In the genomic region with DNA sequence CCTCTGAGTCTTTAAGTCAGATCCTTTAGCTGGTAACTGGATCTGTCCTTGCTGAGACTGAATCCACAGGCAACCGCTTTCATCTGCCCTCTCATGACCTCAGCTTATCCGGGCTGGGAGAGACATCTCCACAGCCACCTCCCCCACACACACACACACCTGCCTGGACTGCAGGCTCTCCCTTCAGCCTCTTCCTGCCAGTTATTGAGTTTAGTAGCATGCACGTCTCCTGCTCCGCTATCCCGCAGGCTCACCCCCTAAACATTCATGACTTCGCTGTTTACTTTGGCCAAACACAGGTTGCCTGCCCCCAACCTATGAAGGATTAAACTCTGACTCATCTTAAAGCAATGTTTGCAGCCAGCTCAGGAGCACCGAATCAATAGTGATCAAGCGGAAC, we compare ENCODE assay signal across 20 mouse cellular contexts. TPM values are rescaled to one million over a fixed set of nuclear protein-coding genes. Genes with fewer than 3 reads are reported as not detected.
DNase-seq lines count a peak whose midpoint lies in the region; ATAC-seq and TF ChIP-seq lines count a peak whose summit lies in the region.
"Had no signal": no experiment of that assay in that cellular context is flagged by ENCODE, and none has a peak within 500 bp of the region (broad histone marks: within the 10 kb centered on the region; RNA-seq: fewer than 3 reads in every experiment).

No protein-coding gene starts in this region.

- no peak for TF ChIP-seq POLR2A in cerebellum, adult 2 months (IDR thresholded peaks at IDR 0.05; ENCODE audit: borderline replicate concordance, insufficient read depth, low read length)

- H3K9me3 ChIP-seq in kidney, postnatal 0 days (replicated peaks; ENCODE audit: low read length), result no peaks in the 10 kb centered on the region
- no peaks in the 10 kb centered on the region for H3K9me3 ChIP-seq in liver, embryonic 11.5 days (ENCODE audit: control insufficient read depth, low read length)
- H3K9me3 ChIP-seq: forebrain, embryonic 10.5 days; limb, embryonic 10.5 days; midbrain, embryonic 10.5 days had no signal

- DNase-seq in adrenal gland, postnatal 14 days, result peak; percentile 24
- DNase-seq in adrenal gland, adult 2 months, result no peak
- peak; percentile 57 for DNase-seq in kidney, postnatal 0 days (ENCODE audit: low spot score)
- no peak for DNase-seq in kidney, adult 8-10 months
- DNase-seq in liver, embryonic 11.5 days (ENCODE audit: low spot score), result no peak
- DNase-seq in yolk sac, embryonic 10.5 days (ENCODE audit: low spot score), result peak; percentile 77
- no peak for DNase-seq in left cerebral cortex, postnatal 4 days
- no peak for DNase-seq in cerebellum, adult 2 months
- DNase-seq: cerebellum, postnatal 36 days; heart, postnatal 14 days; kidney, adult 11 months; lung, adult 2 months; lung, postnatal 36 days; thymus, postnatal 14 days had no signal

- ATAC-seq in kidney, postnatal 0 days (replicated peaks; ENCODE audit: low FRiP score, low read depth), result no peak
- no peak for ATAC-seq in liver, embryonic 11.5 days (replicated peaks; ENCODE audit: low FRiP score)

- intact Hi-C loops in left cerebral cortex, postnatal 4 days (cut with DNase I), result loop anchor here (10.0 kb wide), 1 partner anchor 167 kb away; no protein-coding TSS in a partner anchor

- no peak overlapping the region for H3K4me2 ChIP-seq in kidney, postnatal 0 days (ENCODE audit: low read length)
- 0 out of 2 replicates have a peak overlapping the region, but pooled peaks have one; percentile 17 for H3K4me2 ChIP-seq in liver, embryonic 11.5 days
- H3K4me2 ChIP-seq: heart, embryonic 11.5 days; hindbrain, embryonic 14.5 days had no signal

- WGBS in kidney, postnatal 0 days, result 20% methylated on average over 8 of the region's 8 CpGs
- 59% methylated on average over 8 of the region's 8 CpGs for WGBS in liver, embryonic 11.5 days
- 80% methylated on average over 8 of the region's 8 CpGs for WGBS in cerebellum, adult 2 months

- no peak for TF ChIP-seq CTCF in kidney, postnatal 0 days (IDR thresholded peaks at IDR 0.05; ENCODE audit: low read depth)
- no peak for TF ChIP-seq CTCF in cerebellum, adult 2 months (IDR thresholded peaks at IDR 0.05; ENCODE audit: borderline replicate concordance, insufficient read depth, low read depth, low read length)

- H3K27me3 ChIP-seq in kidney, postnatal 0 days (ENCODE audit: insufficient read depth, low read length), result no peaks in the 10 kb centered on the region
- H3K27me3 ChIP-seq in liver, embryonic 11.5 days (replicated peaks; ENCODE audit: control insufficient read depth, insufficient read depth, low read length), result no peaks in the 10 kb centered on the region
- no peaks in the 10 kb centered on the region for H3K27me3 ChIP-seq in cerebellum, adult 2 months (ENCODE audit: control insufficient read depth, insufficient read depth, low read length)
- H3K27me3 ChIP-seq: CH12.LX had no signal

- H3K4me1 ChIP-seq in kidney, postnatal 0 days (replicated peaks; ENCODE audit: insufficient read depth, low read length), result peaks cover 8% of the 10 kb centered on the region
- H3K4me1 ChIP-seq in liver, embryonic 11.5 days (replicated peaks; ENCODE audit: control insufficient read depth, insufficient read depth, low read length), result peaks cover 3% of the 10 kb centered on the region; the same call in 1 of the 2 replicates
- no peaks in the 10 kb centered on the region for H3K4me1 ChIP-seq in cerebellum, adult 2 months (ENCODE audit: control insufficient read depth, insufficient read depth, low read length)

- H3K9ac ChIP-seq in kidney, postnatal 0 days (ENCODE audit: low read depth, low read length), result no peak overlapping the region
- no peak overlapping the region for H3K9ac ChIP-seq in liver, embryonic 11.5 days (ENCODE audit: low read depth, low read length)
- H3K9ac ChIP-seq: hindbrain, embryonic 14.5 days had no signal

- H3K4me3 ChIP-seq in kidney, postnatal 0 days (replicated peaks; ENCODE audit: low read depth, low read length), result no peak overlapping the region
- H3K4me3 ChIP-seq in liver, embryonic 11.5 days (ENCODE audit: low read depth, low read length), result no peak overlapping the region
- no peak overlapping the region for H3K4me3 ChIP-seq in cerebellum, adult 2 months (replicated peaks; ENCODE audit: insufficient read depth, low read depth, low read length)
- H3K4me3 ChIP-seq: forebrain, embryonic 10.5 days; limb, embryonic 10.5 days; midbrain, embryonic 10.5 days had no signal

- no peaks in the 10 kb centered on the region for H3K36me3 ChIP-seq in kidney, postnatal 0 days (ENCODE audit: insufficient read depth, low read length)
- H3K36me3 ChIP-seq in liver, embryonic 11.5 days (ENCODE audit: control insufficient read depth, insufficient read depth, low read length), result no peaks in the 10 kb centered on the region; the same call in 1 of the 2 replicates
- H3K36me3 ChIP-seq: forebrain, embryonic 10.5 days; midbrain, embryonic 10.5 days had no signal

- no peak overlapping the region for H3K27ac ChIP-seq in kidney, postnatal 0 days
- peak overlapping the region; percentile 25; the same call in 1 of the 2 replicates for H3K27ac ChIP-seq in liver, embryonic 11.5 days (ENCODE audit: low read depth, low read length)
- no peak overlapping the region for H3K27ac ChIP-seq in cerebellum, adult 2 months (ENCODE audit: insufficient read depth, low read length)
- H3K27ac ChIP-seq: hindbrain, embryonic 14.5 days; limb, embryonic 10.5 days had no signal

RNA-seq across cellular contexts. Expression of a gene that starts 45.8 kb away (rescaled TPM):
- 56.4 and 70.4 TPM in 2 replicates for total RNA-seq in adrenal gland, postnatal 14 days (2021)
- 10 to 100 TPM; 55.9 to 68.2 TPM for total RNA-seq in adrenal gland, adult 2 months (2021)
- polyA plus RNA-seq in adrenal gland, adult 2 months (2012; rRNA removed), result 2.2 and 3.7 TPM in 2 replicates
- 37.5 and 41.2 TPM in 2 replicates for polyA plus RNA-seq in kidney, postnatal 0 days (2015; fragmentation: Nextera tagmentation; extraction: Ambion mirVana)
- polyA plus RNA-seq in liver, embryonic 11.5 days (2014; fragmentation: Nextera tagmentation; extraction: Ambion mirVana), result 25.8 and 30.0 TPM in 2 replicates
- 10 to 100 TPM; 28.3 to 31.5 TPM for total RNA-seq in left cerebral cortex, postnatal 4 days (2021)
- 38.6 and 39.0 TPM in 2 replicates for polyA plus RNA-seq in cerebellum, adult 2 months (2012; rRNA removed)

Comparison
In these comparisons a context has a peak if more than half of its experiments do, and no peak if none do; other contexts are left out.
1. DNase-seq: peak in adrenal gland, postnatal 14 days (single experiment), kidney, postnatal 0 days (single experiment) and yolk sac, embryonic 10.5 days (single experiment); none in adrenal gland, adult 2 months (single experiment), kidney, adult 8-10 months (0 of 2), liver, embryonic 11.5 days (single experiment), left cerebral cortex, postnatal 4 days (single experiment) and cerebellum, adult 2 months (0 of 2).